Mouse (Mus musculus): ENCODE data around the gene 1700109H08Rik. TPM values are rescaled to one million over a fixed set of nuclear protein-coding genes. Genes with fewer than 3 reads are reported as not detected.
"Not testable (repeated sequence)": the region's sequence is repeated elsewhere in the genome, so short reads cannot be mapped to it uniquely, and the experiment has no call there.

The 1700109H08Rik gene
- 10 to 100 TPM in 1 of 4 experiments, 1 to 10 TPM in 3; 2.7 to 11.1 (median 4.4) TPM for total RNA-seq (2022)

DNA sequence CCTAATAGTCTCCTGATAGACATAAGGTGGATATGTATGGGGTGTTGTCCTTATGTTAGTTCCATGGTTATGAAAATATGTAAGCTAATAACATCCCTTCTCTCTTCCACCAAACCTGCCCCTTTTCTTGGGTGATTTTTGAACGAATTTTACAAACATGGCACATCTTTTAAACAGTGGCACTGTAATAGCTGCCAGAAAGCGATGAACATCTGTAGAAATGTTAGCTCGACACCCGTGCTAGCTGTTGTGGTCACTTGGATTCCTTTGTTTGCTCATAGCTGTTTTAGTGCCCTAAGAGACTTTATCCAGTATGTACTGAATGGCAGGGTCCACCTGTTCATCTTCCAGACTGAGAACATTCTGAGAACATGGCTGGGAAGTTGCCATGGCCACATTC is at the start of gene 1700109H08Rik:
Gene 1700109H08Rik (plus strand): TSS at position 301 of the 400 bp plus-strand sequence.
- DNase-seq = no peak

DNA sequence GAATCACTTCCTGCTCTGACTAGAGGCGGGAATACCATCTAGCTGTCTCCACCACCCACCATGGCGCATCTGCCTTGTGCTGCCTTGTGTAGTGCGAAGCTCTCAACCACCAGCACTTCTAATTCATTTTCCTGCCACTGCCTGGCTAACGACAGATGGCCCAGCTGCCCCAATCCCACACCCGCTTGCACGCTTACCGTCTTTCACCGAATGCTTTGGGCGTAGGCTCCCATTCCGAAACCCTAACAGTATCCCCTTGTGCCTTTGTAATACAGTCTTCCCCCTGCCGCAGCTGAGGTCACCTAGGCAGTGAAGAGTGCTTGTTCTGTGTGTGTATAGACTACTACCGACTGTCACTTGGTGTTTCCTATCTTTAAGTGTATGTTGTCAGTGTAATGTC is 49.6 kb upstream of the 1700109H08Rik start:
- no peak for DNase-seq

DNA sequence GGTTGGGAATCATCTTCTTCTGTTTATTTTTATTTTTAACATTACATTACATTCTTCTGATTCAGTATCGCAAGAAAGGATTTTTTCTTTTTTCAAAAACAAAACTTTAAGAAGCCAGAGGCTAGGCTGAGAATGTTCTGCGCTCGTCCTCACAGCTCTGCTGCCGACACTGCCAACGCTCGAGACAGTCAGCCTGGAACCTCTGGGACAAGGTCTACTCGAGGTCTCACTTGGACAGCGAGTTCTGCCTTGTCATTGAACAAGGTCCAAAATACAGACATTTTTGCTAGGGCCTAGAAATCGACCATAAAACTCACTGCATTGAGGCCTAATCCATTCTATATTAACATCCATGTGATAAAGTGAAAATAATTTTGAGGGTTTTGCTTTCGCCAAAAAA is 48.5 kb upstream of the 1700109H08Rik start:
- peak; percentile 32 for DNase-seq

DNA sequence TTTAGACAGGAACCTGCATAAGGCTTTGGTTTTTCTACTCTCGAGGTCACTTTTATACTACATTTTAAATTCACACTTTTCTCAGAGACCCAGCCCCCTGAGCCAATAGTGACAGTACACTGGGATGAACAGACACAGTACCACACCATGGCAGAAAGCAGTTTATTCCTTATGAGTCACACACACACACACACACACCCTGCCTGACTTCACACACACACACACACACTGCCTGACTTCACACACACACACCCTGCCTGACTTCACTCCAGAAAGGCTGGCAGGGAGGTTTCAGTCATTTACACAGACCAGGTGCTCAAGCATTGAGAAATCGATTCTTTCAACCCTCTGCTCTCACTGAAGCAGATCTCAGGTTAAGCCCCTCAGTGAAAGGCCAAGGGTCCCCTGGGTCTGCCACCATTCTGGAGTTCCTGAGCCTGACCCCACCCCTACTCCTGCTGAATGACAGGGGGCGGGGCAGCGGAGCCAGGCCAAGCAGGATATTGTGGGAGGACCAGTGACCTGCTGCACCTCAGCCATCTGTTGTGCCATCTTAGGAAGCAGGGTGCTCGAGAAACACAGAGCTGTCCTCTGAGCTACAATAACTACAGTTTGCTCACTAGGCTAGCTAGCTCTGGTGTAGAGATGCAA is 44.2 kb upstream of the 1700109H08Rik start:
- DNase-seq = no peak

DNA sequence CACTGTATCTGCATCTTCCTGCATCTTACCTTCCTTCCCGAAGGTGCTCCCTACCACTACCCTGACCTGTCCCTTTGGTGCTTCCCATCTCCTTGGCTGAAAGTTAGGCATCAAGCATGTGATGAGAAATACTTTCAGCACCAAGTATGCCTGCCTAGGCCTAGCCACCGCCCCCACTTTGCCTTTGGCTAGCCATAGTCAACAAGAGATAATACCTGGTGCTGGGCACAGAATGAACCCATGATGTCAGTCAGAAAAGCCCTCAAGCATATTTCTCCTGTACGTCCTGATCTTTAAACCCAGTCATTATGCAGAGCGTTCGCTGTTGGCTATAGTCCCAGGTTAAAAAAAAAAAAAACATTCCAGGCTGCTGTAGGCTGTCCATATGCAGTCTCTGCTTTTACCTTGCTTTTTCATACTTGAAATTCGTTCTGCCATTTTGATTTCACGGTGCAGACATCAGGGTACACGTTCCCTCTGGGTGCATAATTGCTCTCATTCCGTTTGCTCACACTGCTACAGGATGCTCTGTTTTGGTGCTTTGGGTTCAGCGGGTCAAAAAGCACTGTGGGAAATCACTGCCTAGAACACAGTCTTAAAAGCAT is 41.7 kb upstream of the 1700109H08Rik start:
- DNase-seq = no peak

DNA sequence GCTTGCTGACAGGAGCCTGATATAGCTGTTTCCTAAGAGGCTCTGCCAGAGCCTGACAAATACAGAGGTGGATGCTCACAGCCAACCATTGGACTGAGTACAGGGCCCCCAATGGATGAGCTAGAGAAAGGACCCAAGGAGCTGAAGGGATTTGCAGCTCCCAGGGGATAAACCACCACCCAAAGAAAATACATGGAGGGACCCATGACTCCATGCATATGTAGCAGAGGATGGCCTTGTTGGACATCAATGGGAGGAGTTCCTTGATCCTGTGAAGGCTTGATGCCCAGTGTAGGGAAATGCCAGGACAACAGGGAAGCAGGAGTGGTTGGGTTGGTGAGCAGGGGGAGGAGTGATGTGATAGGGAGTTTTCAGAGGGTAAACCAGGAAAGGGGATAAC is 39.3 kb upstream of the 1700109H08Rik start:
- not testable (repeated sequence) for DNase-seq

DNA sequence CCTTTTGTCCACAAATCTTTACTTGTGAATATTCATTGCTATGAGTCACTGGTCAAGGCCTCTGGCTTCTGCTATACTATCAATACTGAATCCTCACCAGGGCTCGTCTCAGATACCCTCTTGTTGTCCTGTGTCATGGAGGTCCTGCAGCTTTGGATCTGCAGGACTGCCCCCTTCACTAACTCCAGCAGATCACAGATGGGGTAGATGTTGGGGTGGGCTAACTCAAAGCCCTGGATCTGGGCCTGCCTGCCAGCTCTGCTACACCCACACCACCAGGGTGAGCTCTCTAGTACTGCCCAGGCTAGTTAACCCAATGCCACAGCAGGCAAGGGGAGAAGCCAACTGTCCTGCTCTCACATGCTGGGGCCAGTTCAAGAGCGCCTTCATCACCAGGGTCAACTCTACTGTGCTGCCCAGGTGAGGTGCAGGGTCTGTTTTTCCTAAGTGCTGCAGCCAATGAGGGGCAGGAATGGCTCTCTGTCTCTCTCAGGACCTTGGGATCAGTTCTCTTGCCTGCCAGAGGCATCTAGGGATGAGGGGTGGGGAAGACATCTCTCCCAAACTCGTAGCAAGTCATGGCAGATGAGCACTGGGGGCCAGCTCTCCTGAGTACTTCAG is 34.7 kb upstream of the 1700109H08Rik start:
- no peak for DNase-seq

DNA sequence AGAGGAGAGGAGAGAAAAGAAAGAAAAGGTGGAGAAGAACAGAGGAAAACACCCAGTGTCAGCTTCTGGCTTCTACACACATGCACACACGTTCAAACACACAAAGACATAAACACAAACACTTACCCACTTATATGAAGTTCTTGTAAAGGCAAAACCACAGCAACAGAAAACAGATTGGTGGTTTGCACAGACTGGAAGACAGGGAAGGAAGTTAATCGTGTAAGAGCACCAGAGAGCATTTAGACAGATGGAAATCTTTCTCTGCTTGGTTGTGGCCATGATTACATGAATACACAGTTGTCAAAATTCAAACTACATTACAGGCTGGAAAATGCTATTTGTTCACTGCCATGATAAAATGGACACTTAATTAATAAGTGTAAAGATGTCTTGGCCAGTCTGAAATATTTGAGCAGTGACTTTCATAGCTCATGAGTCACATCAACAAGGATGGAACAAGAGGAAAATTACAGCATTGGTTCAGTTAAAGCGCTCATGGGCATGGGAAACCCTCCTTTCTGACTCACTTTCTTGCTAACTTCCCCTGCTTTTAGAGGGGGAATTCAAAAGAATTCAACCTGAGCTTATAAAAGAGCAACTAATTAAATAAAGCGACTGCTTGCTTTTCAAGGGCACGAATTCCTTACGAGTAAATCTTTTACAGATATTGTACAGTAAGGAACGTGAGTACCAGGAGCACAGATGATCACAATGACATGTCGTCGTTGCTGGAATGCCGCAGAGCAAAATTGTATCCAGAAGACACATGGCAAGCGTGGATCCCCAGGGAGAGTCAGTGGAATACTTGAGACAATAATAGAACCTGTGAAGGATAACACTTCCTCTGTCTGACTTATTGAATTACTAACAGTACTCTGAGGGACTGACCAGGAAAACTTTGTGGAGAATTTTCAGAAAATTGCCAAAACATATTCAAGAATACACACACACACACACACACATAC is 32.6 kb upstream of the 1700109H08Rik start:
- DNase-seq = no peak

DNA sequence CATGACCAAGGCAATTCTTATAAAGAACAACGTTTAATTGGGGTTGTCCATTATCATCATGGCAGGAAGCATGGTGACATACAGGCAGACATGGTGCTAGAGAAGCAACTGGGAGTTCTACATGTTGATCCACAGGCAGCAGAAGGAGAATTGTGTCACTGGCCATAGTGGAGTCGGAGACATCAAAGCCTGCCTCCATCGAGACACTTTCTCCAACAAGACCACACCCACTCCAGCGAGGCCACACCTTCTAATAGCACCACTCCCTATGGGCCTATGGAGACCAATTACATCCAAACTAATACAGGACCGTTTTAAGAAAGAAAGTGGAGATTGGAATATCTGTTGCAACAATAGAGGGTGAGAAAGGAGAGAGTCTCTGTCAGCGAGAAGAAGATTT is 29.5 kb upstream of the 1700109H08Rik start:
- DNase-seq = no peak

DNA sequence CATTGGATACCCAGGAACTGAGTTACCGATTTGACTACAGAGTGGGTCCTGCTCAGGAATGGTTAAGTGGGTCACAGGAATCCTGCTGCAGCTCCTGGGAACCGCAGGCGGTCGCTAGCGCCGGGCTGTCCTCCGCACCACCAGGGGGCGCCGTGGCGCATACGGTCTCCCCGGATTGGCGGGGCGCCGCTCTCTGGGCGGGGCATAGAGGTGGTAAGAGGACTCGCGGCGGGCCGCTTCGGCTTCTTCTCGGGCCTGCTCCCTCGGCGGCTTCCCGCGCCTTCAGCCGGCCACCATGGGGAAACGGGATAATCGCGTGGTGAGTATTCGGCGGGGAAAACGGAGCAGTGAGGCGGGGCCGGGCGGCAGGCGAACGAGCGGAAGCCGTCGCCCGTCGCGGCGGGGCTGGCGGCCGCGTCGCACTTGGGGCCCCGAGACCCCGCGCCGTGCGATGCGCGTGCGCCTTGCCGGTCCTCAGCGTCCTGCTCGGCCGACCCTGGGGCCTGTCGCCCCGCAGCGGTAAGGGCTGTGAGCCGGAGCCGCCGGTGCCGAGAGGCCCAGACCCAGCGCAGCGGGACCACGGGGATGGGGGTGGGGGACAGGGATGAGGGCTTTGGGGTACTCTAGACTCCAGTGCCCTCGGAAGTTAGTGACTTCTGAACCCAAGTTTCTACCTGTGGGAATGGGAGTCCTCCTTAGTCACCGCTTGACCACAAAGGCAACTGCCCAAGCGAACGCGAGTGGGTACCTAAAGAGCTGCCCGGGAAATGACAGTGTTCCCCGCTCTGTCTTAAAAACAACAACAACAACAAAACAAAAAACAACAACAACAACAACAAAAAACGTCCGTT is 27.5 kb upstream of the 1700109H08Rik start, which contains the start of gene Fam133b:
Gene Fam133b (plus strand): TSS at position 205 of the 851 bp plus-strand sequence.
- peak; percentile 89 for DNase-seq

DNA sequence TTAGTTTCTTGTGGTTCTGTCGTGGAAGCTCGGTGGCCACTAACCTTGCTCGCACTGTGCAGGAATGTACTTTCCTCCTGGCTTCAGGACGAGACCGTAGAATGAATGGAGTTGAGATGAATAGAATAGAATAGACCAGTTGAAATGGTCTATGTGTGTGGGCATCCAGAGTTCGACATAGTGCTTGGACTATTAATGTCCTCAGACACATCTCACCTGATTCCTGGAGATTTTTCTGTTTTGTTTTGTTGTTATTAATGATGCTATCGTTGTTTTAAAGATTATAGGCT is 26.9 kb upstream of the 1700109H08Rik start:
- DNase-seq = no peak

DNA sequence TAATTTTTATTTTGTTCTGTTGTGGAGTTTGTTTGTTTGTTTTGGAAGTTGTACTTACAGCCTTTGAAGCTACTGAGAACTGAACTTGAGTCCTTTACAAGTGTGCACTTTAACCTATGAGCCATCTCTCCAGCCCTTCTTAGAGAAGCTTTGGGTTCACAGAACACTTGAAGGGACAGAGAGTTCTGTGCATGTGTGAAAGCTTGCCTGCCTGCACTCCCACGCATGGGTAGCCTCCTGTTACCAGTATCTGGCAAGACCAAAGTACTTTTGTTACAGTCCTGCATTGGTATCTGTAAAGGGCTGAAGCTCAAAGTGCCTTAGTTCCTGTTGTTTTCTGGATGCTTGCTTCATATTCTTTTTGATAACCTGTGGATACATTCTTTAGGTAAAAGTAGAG is 25.1 kb upstream of the 1700109H08Rik start:
- no peak for DNase-seq

DNA sequence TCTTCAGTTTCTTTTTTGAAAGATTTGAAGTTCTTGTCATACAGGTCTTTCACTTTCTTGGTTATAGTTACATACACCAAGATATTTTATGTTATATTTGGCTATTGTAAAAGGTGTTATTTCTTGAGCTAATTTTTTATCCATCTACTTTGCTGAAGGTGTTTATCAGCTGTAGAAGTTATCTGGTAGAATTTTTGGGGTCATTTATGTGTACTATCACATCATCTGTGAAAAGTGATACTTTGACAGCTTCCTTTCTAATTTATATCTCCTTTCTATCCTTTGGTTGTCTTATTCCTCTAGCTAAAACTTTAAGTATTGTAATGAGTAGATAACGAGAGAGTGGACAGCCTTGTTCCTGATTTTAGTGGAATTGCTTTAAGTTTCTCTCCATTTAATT is 19.9 kb upstream of the 1700109H08Rik start:
- no peak for DNase-seq

DNA sequence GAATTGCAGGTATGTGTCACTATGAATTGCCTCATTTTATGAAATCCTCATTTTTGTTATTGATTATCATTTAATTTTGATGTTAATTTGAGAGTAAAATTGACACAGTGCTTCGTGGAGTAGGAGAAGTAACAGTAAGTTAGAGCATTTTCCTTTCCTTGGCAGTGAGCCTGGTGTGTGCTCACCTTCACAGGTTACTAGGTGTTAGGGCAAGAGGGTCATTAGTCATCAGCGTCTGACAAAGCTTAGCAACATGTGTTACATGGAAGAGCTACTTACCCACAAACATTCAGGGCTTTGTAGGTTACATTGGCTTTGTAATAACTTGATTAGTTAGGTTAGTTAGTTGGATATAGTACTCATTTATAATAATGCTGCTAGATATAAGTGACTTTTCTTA is 17.2 kb upstream of the 1700109H08Rik start:
- no peak for DNase-seq

DNA sequence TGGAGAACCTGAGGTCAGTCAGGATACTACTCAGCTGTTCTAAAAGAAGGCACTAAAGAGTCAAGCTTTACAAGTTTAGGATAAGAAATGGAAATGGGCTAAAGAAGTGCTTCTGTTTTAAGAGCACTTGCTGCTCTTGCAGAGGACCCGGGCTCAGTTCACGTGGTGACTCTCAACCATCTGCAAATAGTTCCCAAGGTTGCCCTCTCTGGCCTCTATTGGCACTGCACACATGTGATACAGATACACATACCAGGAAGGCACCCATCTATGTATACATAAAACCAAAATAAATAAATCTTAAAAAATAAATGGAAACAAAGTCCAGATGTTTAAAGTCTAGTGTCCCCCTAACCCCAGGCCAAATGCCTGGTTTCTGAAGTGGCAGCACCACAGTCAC is 3.5 kb downstream of the 1700109H08Rik start:
- DNase-seq = no peak

DNA sequence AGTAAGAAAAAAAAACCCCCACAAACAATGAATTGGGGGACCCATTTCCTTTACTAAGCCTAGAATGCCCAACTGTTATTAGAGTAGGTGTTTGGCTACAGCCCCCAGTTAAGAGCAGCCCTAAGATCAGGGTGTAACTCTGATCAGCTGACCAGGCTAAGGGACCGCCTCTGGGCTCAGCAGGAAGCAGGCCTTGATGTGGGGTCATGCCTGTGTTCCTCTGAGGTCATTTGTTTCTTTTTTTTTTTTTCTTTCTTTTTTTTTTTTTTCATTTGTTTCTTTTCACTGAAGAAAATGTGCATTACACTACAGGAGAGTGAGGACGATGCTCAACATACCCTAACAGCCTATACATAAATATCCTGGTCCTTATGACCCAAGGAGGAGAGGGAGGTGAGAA is 6.6 kb downstream of the 1700109H08Rik start:
- DNase-seq = no peak

DNA sequence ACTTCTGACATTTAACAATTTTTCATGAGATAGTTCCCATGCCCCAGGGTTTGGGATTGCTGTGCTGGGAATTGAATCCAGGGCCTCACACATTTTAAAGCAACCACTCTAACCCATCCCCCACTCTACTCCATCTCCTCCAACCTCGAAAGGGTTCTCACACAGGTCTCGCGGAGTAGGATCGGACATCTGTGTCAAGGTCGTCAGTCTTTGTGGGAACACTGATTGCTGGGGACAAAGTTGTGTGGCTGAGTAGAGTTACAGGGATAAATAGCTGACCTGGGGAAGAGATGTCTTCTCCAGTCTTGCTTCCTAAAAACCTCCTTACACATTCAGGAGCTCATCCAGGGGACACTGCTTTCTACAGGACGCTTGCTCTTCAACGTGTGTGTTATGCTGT is 7.7 kb downstream of the 1700109H08Rik start:
- DNase-seq = no peak

DNA sequence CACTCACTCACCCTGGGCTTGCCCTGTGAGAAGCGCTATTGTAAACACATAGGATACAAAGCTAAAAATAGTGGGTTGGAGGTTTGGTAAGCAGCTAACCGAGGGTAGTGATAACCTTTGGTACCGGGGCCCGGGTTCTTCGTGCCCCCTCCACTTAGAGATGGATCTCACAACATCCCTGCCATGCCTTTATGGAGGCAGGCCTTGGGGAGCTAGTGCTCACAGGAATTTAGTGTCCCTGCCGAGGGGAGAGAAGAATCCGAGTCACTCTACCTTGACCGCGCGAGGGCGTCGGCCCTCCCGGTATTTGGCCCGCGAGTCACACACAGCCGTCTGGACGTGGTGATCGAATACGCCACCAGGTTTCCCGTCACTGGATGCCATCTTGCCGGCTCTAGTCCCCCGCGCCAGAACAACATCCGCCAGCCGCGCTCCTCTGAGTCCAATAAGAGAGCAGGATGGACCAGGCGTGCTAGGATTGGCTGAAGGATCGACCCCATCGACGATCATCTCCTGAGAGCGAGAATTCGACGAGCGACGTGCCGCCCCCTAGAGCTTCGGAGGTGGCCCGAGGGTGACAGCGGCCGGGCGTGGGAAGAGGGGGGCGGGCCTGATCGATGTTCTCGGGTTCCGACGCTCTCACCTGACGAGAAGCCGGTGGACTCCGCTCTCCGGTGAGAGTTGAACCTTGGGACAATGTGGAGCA is 24.5 kb downstream of the 1700109H08Rik start, which contains the start of gene Pex1:
Gene Pex1 (plus strand): TSS at position 374 of the 706 bp plus-strand sequence.
- DNase-seq = peak; percentile 95

DNA sequence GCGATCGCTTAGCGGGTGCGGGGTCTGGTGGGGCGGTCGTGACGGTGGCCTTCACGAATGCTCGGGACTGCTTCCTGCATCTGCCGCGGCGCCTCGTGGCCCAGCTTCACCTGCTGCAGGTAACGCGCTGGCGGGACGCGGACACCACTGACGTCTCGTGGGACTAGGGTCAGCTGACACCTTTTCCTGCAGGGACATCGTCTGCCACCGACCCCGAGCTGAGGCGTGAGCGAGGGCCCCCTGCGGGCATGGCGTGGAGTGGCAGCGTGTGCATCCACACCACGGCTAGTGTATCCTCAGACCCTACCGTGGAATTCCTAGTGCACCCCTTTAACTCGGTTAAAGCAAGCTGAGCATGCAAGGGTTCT is 25.0 kb downstream of the 1700109H08Rik start, which contains the start of gene Rbm48:
Gene Rbm48 (minus strand): TSS at position 187 of the 368 bp plus-strand sequence.
- DNase-seq = peak; percentile 76

DNA sequence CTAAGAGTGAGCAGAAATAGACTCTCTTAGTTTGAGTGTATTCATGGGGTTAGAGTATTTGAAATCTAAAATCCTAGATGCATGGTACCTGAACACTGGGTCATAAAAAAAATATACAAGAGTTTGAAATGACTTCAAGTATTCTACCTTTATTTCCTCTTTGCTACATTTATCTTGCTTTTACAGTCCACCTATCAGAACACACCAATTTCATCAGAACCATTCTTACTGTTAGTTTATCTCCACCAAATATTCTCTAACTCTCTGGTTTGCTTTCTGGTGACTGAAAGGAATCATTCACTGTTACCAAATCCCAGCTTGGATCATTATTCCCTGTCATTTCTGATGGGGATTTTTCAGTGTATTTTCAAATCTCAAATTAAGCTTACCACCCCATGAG is 25.8 kb downstream of the 1700109H08Rik start:
- no peak for DNase-seq

DNA sequence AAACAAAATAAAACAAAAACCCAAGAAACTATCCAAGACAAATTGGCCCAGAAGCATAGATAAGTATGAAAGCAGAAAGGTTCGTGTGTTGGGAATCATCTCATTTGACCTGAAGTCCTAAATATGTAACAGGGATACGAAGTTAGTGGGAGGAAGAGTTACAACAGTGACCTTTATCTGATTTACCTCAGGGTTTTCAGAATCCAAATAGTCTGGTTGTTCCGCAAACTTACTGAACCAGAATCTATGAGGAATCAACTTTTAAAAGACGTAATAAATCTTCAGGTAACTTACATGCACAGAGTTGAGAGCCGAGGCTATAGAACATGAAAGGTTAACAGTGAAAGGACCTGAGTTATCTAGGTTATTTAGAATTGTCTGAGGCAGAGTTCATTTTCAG is 27.4 kb downstream of the 1700109H08Rik start:
- no peak for DNase-seq
